In the genomic region with DNA sequence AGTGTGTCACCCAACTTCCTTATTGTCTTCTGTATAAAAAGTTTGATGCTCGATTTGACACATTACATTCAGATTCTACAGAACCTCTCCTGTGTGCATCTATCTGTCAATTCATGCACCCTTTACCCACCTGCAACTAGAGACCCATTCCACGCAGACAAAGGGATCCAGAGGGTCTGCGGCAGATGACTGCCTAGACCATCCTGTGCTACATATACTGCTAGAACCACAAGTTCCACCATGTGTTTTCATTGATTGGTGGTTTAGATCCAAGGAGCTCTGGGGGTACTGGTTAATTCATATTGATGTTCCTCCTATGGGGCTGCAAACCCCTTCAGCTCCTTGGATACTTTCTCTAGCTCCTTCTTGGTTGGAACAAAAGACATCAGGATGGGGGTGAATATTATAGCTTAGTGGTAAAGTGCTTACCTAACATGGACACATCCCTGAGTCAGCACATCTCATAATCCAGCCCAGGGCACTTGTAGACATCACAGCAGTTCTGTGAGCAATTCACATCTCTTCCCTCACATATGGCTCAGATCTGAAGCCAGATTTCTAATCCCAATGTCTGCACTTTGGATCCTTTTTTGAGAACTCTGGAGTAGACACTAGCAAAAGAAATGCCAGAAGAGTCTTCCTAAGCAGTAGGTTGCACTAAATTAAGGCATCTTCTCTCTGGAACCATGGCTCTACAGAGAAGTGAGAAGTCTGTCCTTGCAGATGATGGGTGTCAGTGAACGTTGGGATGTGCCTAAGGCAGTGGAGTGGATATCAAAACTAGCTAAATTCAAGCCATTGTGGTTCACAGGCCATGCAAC, we compare ENCODE assay signal across 8 mouse cellular contexts.
DNase-seq lines count a peak whose midpoint lies in the region; ATAC-seq and TF ChIP-seq lines count a peak whose summit lies in the region.

No protein-coding gene starts in this region.

- in situ Hi-C loops in ES-E14 (cut with MboI; ENCODE audit: low sequenced_read_pairs in 2 of 2, unreplicated experiment in 2 of 2) = no loop called here

- H3K4me3 ChIP-seq in erythroblast, embryonic 14.5 days (replicated peaks) = peak overlapping the region; percentile 76
- no peak overlapping the region for H3K4me3 ChIP-seq in ES-E14 (ENCODE audit: insufficient read depth in 1 of 2, low read depth in 1 of 2, low read length in 2 of 2, poor library complexity in 1 of 2, severe bottlenecking in 1 of 2)
- no peak overlapping the region for H3K4me3 ChIP-seq in forebrain, embryonic 16.5 days (replicated peaks; ENCODE audit: low read length)

- peaks cover 6% of the 10 kb centered on the region for H3K9me3 ChIP-seq in erythroblast, embryonic 14.5 days (ENCODE audit: control insufficient read depth, low read length)
- no peaks in the 10 kb centered on the region for H3K9me3 ChIP-seq in ES-E14 (ENCODE audit: control insufficient read depth, insufficient read depth, low read depth, low read length)
- H3K9me3 ChIP-seq in forebrain, embryonic 16.5 days (ENCODE audit: control insufficient read depth, low read length) = no peaks in the 10 kb centered on the region

- DNase-seq in ES-E14 (ENCODE audit: low read depth, low spot score) = peak; percentile 35
- DNase-seq in spleen, adult 12 weeks (ENCODE audit: low spot score) = no peak
- DNase-seq in right cerebral cortex, postnatal 14 days = no peak

- ATAC-seq in erythroblast, adult 5-6 weeks (replicated peaks; ENCODE audit: low FRiP score, poor library complexity, severe bottlenecking) = no peak
- no peak for ATAC-seq in forebrain, embryonic 16.5 days
- ATAC-seq in megakaryocyte-erythroid progenitor cell, adult 5-6 weeks (replicated peaks; ENCODE audit: low FRiP score, low TSS enrichment, poor library complexity, severe bottlenecking) = peak; percentile 9; the same call in 1 of the 2 replicates
- ATAC-seq in frontal cortex, adult (ENCODE audit: low TSS enrichment) = no peak

- H3K4me2 ChIP-seq in forebrain, embryonic 16.5 days (ENCODE audit: low read length) = peak overlapping the region; percentile 4; the same call in 1 of the 2 replicates

- no peak overlapping the region for H3K9ac ChIP-seq in ES-E14 (ENCODE audit: insufficient read depth, low read depth, low read length, poor library complexity, severe bottlenecking)
- H3K9ac ChIP-seq in forebrain, embryonic 16.5 days (replicated peaks; ENCODE audit: low read depth, low read length) = no peak overlapping the region

- H3K27ac ChIP-seq in ES-E14 (ENCODE audit: insufficient read depth, low read depth, low read length, poor library complexity, severe bottlenecking) = no peak overlapping the region
- H3K27ac ChIP-seq in forebrain, embryonic 16.5 days (ENCODE audit: low read length) = no peak overlapping the region

- H3K27me3 ChIP-seq in erythroblast, embryonic 14.5 days (ENCODE audit: control insufficient read depth) = no peaks in the 10 kb centered on the region
- H3K27me3 ChIP-seq in forebrain, embryonic 16.5 days (replicated peaks; ENCODE audit: control insufficient read depth, insufficient read depth, low read length) = no peaks in the 10 kb centered on the region

- H3K4me1 ChIP-seq in erythroblast, embryonic 14.5 days (ENCODE audit: control insufficient read depth) = peaks cover 13% of the 10 kb centered on the region
- H3K4me1 ChIP-seq in ES-E14 (ENCODE audit: control insufficient read depth in 2 of 2, insufficient read depth in 2 of 2, low read length in 2 of 2, poor library complexity in 1 of 2) = no peaks in the 10 kb centered on the region
- peaks cover 8% of the 10 kb centered on the region for H3K4me1 ChIP-seq in forebrain, embryonic 16.5 days (replicated peaks; ENCODE audit: control insufficient read depth, insufficient read depth, low read length)

- H3K36me3 ChIP-seq in erythroblast, embryonic 14.5 days (ENCODE audit: control insufficient read depth) = no peaks in the 10 kb centered on the region
- H3K36me3 ChIP-seq in ES-E14 (ENCODE audit: control insufficient read depth, insufficient read depth, low read length, poor library complexity, severe bottlenecking) = no peaks in the 10 kb centered on the region
- no peaks in the 10 kb centered on the region for H3K36me3 ChIP-seq in forebrain, embryonic 16.5 days (ENCODE audit: control insufficient read depth, insufficient read depth)

- 62% methylated on average over 4 of the region's 4 CpGs for WGBS in forebrain, embryonic 16.5 days

TF ChIP-seq in ES-E14, 5 proteins besides CTCF, POLR2A, EP300 and RAD21:
- TF ChIP-seq CHD2 (IDR thresholded peaks at IDR 0.05; ENCODE audit: low read depth, low read length) = no peak
- 0 out of 2 replicates have a peak, but pooled peaks have one; percentile 40 for TF ChIP-seq HCFC1 (IDR thresholded peaks at IDR 0.05; ENCODE audit: borderline replicate concordance, insufficient read depth, low read length)
- TF ChIP-seq MAFK (IDR thresholded peaks at IDR 0.05; ENCODE audit: insufficient read depth, low read depth, low read length) = peak; percentile 95
- no peak for TF ChIP-seq ZNF384 (IDR thresholded peaks at IDR 0.05; ENCODE audit: low read depth, low read length)
- TF ChIP-seq ZC3H11A (IDR thresholded peaks at IDR 0.05; ENCODE audit: borderline replicate concordance, low read depth, low read length) = no peak
